Mouse (Mus musculus): Measurements from ENCODE around the gene Zcchc24. TPM values are rescaled to one million over a fixed set of nuclear protein-coding genes. Genes with fewer than 3 reads are reported as not detected.

Gene Zcchc24
- total RNA-seq, 2 experiments from 2014 or later = 56.4 to 58.5 TPM

GRCm38 (mm10) chr14:25717718-25718117 is 51.1 kb downstream of the Zcchc24 start:
- no peak overlapping the region for H3K4me3 ChIP-seq
- no peak for TF ChIP-seq CTCF (conservative IDR thresholded peaks at IDR 0.05)
- DNase-seq (ENCODE audit: low spot score in 2 of 2) = no peak
- H3K27ac ChIP-seq = peak overlapping the region; percentile 2; the same call in 1 of the 2 replicates

GRCm38 (mm10) chr14:25716528-25716927 is 52.3 kb downstream of the Zcchc24 start:
- DNase-seq (ENCODE audit: low spot score in 2 of 2) = no peak
- Histone ChIP-seq H3K27ac (peak overlapping the region; percentile 43; the same call in 1 of the 2 replicates), H3K4me3 (no peak overlapping the region)
- TF ChIP-seq CTCF (conservative IDR thresholded peaks at IDR 0.05) = no peak

- peak; percentile 84 for TF ChIP-seq CTCF (conservative IDR thresholded peaks at IDR 0.05)
- DNase-seq (ENCODE audit: low spot score in 2 of 2) = peak; percentile 23 to 46
- H3K27ac ChIP-seq = no peak overlapping the region
- no peak overlapping the region for H3K4me3 ChIP-seq
Observed at GRCm38 (mm10) chr14:25713443-25713842, 55.4 kb downstream of the Zcchc24 start.

GRCm38 (mm10) chr14:25711602-25712001 is 57.2 kb downstream of the Zcchc24 start:
- H3K27ac ChIP-seq = no peak overlapping the region
- no peak for DNase-seq (ENCODE audit: low spot score in 2 of 2)
- TF ChIP-seq CTCF (conservative IDR thresholded peaks at IDR 0.05) = no peak
- H3K4me3 ChIP-seq = no peak overlapping the region

GRCm38 (mm10) chr14:25711177-25711576 is 57.7 kb downstream of the Zcchc24 start:
- TF ChIP-seq CTCF (conservative IDR thresholded peaks at IDR 0.05) = no peak
- Histone ChIP-seq H3K27ac (no peak overlapping the region), H3K4me3 (no peak overlapping the region)
- DNase-seq (ENCODE audit: low spot score in 2 of 2) = no peak

GRCm38 (mm10) chr14:25710681-25711080 is 58.2 kb downstream of the Zcchc24 start:
- TF ChIP-seq CTCF (conservative IDR thresholded peaks at IDR 0.05) = no peak
- no peak for DNase-seq (ENCODE audit: low spot score in 2 of 2)
- H3K4me3 ChIP-seq = no peak overlapping the region
- no peak overlapping the region for H3K27ac ChIP-seq

- Histone ChIP-seq H3K27ac (no peak overlapping the region), H3K4me3 (no peak overlapping the region)
- TF ChIP-seq CTCF (conservative IDR thresholded peaks at IDR 0.05) = no peak
- no peak for DNase-seq (ENCODE audit: low spot score in 2 of 2)
Observed at GRCm38 (mm10) chr14:25710073-25710472, 58.8 kb downstream of the Zcchc24 start.

- no peak for TF ChIP-seq CTCF (conservative IDR thresholded peaks at IDR 0.05)
Observed at GRCm38 (mm10) chr14:25708917-25709316, 59.9 kb downstream of the Zcchc24 start.

GRCm38 (mm10) chr14:25708451-25708850 is 60.4 kb downstream of the Zcchc24 start:
- Histone ChIP-seq H3K27ac (0 out of 2 replicates have a peak overlapping the region, but pooled peaks have one; percentile 28), H3K4me3 (no peak overlapping the region)
- no peak for DNase-seq (ENCODE audit: low spot score in 2 of 2)
- TF ChIP-seq CTCF (conservative IDR thresholded peaks at IDR 0.05) = no peak

More at GRCm38 (mm10) chr14:25708917-25709316, 59.9 kb downstream of the Zcchc24 start:
- DNase-seq (ENCODE audit: low spot score in 2 of 2) = no peak
- Histone ChIP-seq H3K4me3 (no peak overlapping the region), H3K27ac (0 out of 2 replicates have a peak overlapping the region, but pooled peaks have one; percentile 28)

GRCm38 (mm10) chr14:25707691-25708181 is 61.1 kb downstream of the Zcchc24 start:
- H3K4me3 ChIP-seq = no peak overlapping the region
- DNase-seq (ENCODE audit: low spot score in 2 of 2) = peak in 1 of 2 experiments; percentile 65
- peak; percentile 84 for TF ChIP-seq CTCF (conservative IDR thresholded peaks at IDR 0.05)
- 0 out of 2 replicates have a peak overlapping the region, but pooled peaks have one; percentile 4 for H3K27ac ChIP-seq

- Histone ChIP-seq H3K4me3 (no peak overlapping the region), H3K27ac (no peak overlapping the region)
- no peak for DNase-seq (ENCODE audit: low spot score in 2 of 2)
- peak; percentile 86 for TF ChIP-seq CTCF (conservative IDR thresholded peaks at IDR 0.05)
Observed at GRCm38 (mm10) chr14:25701986-25702385, 66.9 kb downstream of the Zcchc24 start.

- H3K27ac ChIP-seq = peak overlapping the region; percentile 62; the same call in 1 of the 2 replicates
- H3K4me3 ChIP-seq = no peak overlapping the region
- no peak for DNase-seq (ENCODE audit: low spot score in 2 of 2)
- no peak for TF ChIP-seq CTCF (conservative IDR thresholded peaks at IDR 0.05)
Observed at GRCm38 (mm10) chr14:25696356-25696755, 72.5 kb downstream of the Zcchc24 start.

GRCm38 (mm10) chr14:25695059-25695458 is 73.8 kb downstream of the Zcchc24 start:
- DNase-seq (ENCODE audit: low spot score in 2 of 2) = no peak
- H3K27ac ChIP-seq = peak overlapping the region; percentile 91
- TF ChIP-seq CTCF (conservative IDR thresholded peaks at IDR 0.05) = no peak

GRCm38 (mm10) chr14:25694569-25694897 is 74.3 kb downstream of the Zcchc24 start:
- peak overlapping the region; percentile 73 for H3K4me3 ChIP-seq
- no peak for DNase-seq (ENCODE audit: low spot score in 2 of 2)
- H3K27ac ChIP-seq = peak overlapping the region; percentile 91
- no peak for TF ChIP-seq CTCF (conservative IDR thresholded peaks at IDR 0.05)

More at GRCm38 (mm10) chr14:25695059-25695458, 73.8 kb downstream of the Zcchc24 start:
- peak overlapping the region; percentile 73 for H3K4me3 ChIP-seq

All from layer of hippocampus, adult 2 months (tissue).